ENCODE assay signal across 9 mouse cellular contexts in genomic region chr3:34641756-34642497, GRCm38 (mm10). TPM values are rescaled to one million over a fixed set of nuclear protein-coding genes. Genes with fewer than 3 reads are reported as not detected.
DNase-seq lines count a peak whose midpoint lies in the region; ATAC-seq lines count a peak whose summit lies in the region.
"Had no signal": no experiment of that assay in that cellular context is flagged by ENCODE, and none has a peak within 500 bp of the region (broad histone marks: within the 10 kb centered on the region; RNA-seq: fewer than 3 reads in every experiment).

No protein-coding gene starts in this region.

- 0 out of 2 replicates have a peak overlapping the region, but pooled peaks have one; percentile 3 for H3K4me3 ChIP-seq in liver, embryonic 12.5 days
- H3K4me3 ChIP-seq in embryonic facial prominence, embryonic 13.5 days: peak overlapping the region; percentile 31
- H3K4me3 ChIP-seq in intestine, embryonic 15.5 days (replicated peaks): peak overlapping the region; percentile 17; the same call in 1 of the 2 replicates
- peak overlapping the region; percentile 18 for H3K4me3 ChIP-seq in neural tube, embryonic 14.5 days (ENCODE audit: low read depth, low read length)
- H3K4me3 ChIP-seq: liver, embryonic 15.5 days had no signal

- H3K9me3 ChIP-seq in liver, embryonic 12.5 days (replicated peaks): no peaks in the 10 kb centered on the region
- no peaks in the 10 kb centered on the region for H3K9me3 ChIP-seq in embryonic facial prominence, embryonic 13.5 days
- H3K9me3 ChIP-seq in intestine, embryonic 15.5 days: no peaks in the 10 kb centered on the region
- no peaks in the 10 kb centered on the region for H3K9me3 ChIP-seq in neural tube, embryonic 14.5 days (ENCODE audit: control insufficient read depth, low read length)
- H3K9me3 ChIP-seq: liver, embryonic 15.5 days had no signal

- 3% methylated on average over 38 of the region's 38 CpGs for WGBS in liver, embryonic 12.5 days (ENCODE audit: insufficient replicate concordance)
- 1% methylated on average over 38 of the region's 38 CpGs for WGBS in embryonic facial prominence, embryonic 13.5 days
- WGBS in intestine, embryonic 15.5 days: 1% methylated on average over 38 of the region's 38 CpGs
- WGBS in neural tube, embryonic 14.5 days: 2% methylated on average over 38 of the region's 38 CpGs

- 0 out of 2 replicates have a peak, but pooled peaks cover 4% of the 10 kb centered on the region for H3K4me1 ChIP-seq in liver, embryonic 12.5 days
- H3K4me1 ChIP-seq in embryonic facial prominence, embryonic 13.5 days: peaks cover 25% of the 10 kb centered on the region
- H3K4me1 ChIP-seq in intestine, embryonic 15.5 days (replicated peaks): peaks cover 8% of the 10 kb centered on the region; the same call in 1 of the 2 replicates
- H3K4me1 ChIP-seq in neural tube, embryonic 14.5 days (ENCODE audit: control insufficient read depth, insufficient read depth, low read length): peaks cover 16% of the 10 kb centered on the region; the same call in 1 of the 2 replicates
- H3K4me1 ChIP-seq: liver, embryonic 15.5 days had no signal

- no peak overlapping the region for H3K27ac ChIP-seq in liver, embryonic 12.5 days
- no peak overlapping the region for H3K27ac ChIP-seq in embryonic facial prominence, embryonic 13.5 days
- H3K27ac ChIP-seq in intestine, embryonic 15.5 days: no peak overlapping the region
- H3K27ac ChIP-seq in neural tube, embryonic 14.5 days (ENCODE audit: low read depth, low read length): peak overlapping the region; percentile 50
- H3K27ac ChIP-seq: liver, embryonic 15.5 days had no signal

- H3K9ac ChIP-seq in liver, embryonic 12.5 days: no peak overlapping the region
- no peak overlapping the region for H3K9ac ChIP-seq in embryonic facial prominence, embryonic 13.5 days
- no peak overlapping the region for H3K9ac ChIP-seq in intestine, embryonic 15.5 days
- peak overlapping the region; percentile 41 for H3K9ac ChIP-seq in neural tube, embryonic 14.5 days (replicated peaks; ENCODE audit: low read depth, low read length)
- H3K9ac ChIP-seq: liver, embryonic 15.5 days had no signal

- H3K36me3 ChIP-seq in liver, embryonic 12.5 days: no peaks in the 10 kb centered on the region
- no peaks in the 10 kb centered on the region for H3K36me3 ChIP-seq in embryonic facial prominence, embryonic 13.5 days
- no peaks in the 10 kb centered on the region for H3K36me3 ChIP-seq in intestine, embryonic 15.5 days
- H3K36me3 ChIP-seq in neural tube, embryonic 14.5 days (ENCODE audit: control insufficient read depth, insufficient read depth, low read length): no peaks in the 10 kb centered on the region
- H3K36me3 ChIP-seq: liver, embryonic 15.5 days had no signal

- DNase-seq in liver: no peak
- DNase-seq in frontal cortex, postnatal 14 days (ENCODE audit: low spot score in 2 of 2): no peak
- no peak for DNase-seq in spleen, adult 12 weeks (ENCODE audit: low spot score)
- no peak for DNase-seq in right cerebral cortex, postnatal 14 days

- peaks cover 99% of the 10 kb centered on the region for H3K27me3 ChIP-seq in liver, embryonic 12.5 days (replicated peaks)
- peaks cover 98% of the 10 kb centered on the region for H3K27me3 ChIP-seq in embryonic facial prominence, embryonic 13.5 days
- H3K27me3 ChIP-seq in intestine, embryonic 15.5 days (replicated peaks): peaks cover 84% of the 10 kb centered on the region
- H3K27me3 ChIP-seq in neural tube, embryonic 14.5 days (ENCODE audit: control insufficient read depth, insufficient read depth, low read length): peaks cover 5% of the 10 kb centered on the region

- no peak for ATAC-seq in liver, embryonic 12.5 days
- no peak; the same call in 1 of the 2 replicates for ATAC-seq in embryonic facial prominence, embryonic 13.5 days (ENCODE audit: insufficient number of reproducible peaks, insufficient read depth, low FRiP score, low TSS enrichment, low read depth)
- ATAC-seq in intestine, embryonic 15.5 days: no peak
- ATAC-seq in neural tube, embryonic 14.5 days (ENCODE audit: low read depth): no peak

- H3K4me2 ChIP-seq in liver, embryonic 12.5 days: peak overlapping the region; percentile 32
- H3K4me2 ChIP-seq in embryonic facial prominence, embryonic 13.5 days: peak overlapping the region; percentile 53
- peak overlapping the region; percentile 44 for H3K4me2 ChIP-seq in intestine, embryonic 15.5 days (replicated peaks)
- peak overlapping the region; percentile 52 for H3K4me2 ChIP-seq in neural tube, embryonic 14.5 days (ENCODE audit: low read depth, low read length)
- H3K4me2 ChIP-seq: liver, embryonic 15.5 days had no signal

RNA-seq across cellular contexts. Expression of gene Sox2, which starts 8.3 kb away (rescaled TPM):
- polyA plus RNA-seq in liver, embryonic 12.5 days (2016; fragmentation: Nextera tagmentation; extraction: Ambion mirVana): not detected in 2 replicates
- 4.1 and 7.3 TPM in 2 replicates for polyA plus RNA-seq in embryonic facial prominence, embryonic 13.5 days (2015; fragmentation: Nextera tagmentation; extraction: Ambion mirVana)
- polyA plus RNA-seq in intestine, embryonic 15.5 days (2015; fragmentation: Nextera tagmentation; extraction: Ambion mirVana): 0.62 and 0.89 TPM in 2 replicates
- polyA plus RNA-seq in neural tube, embryonic 14.5 days (2014; fragmentation: Nextera tagmentation; extraction: Ambion mirVana): 12.2 and 18.2 TPM in 2 replicates
- polyA plus RNA-seq: liver, embryonic 15.5 days had no signal
